In the genomic region with DNA sequence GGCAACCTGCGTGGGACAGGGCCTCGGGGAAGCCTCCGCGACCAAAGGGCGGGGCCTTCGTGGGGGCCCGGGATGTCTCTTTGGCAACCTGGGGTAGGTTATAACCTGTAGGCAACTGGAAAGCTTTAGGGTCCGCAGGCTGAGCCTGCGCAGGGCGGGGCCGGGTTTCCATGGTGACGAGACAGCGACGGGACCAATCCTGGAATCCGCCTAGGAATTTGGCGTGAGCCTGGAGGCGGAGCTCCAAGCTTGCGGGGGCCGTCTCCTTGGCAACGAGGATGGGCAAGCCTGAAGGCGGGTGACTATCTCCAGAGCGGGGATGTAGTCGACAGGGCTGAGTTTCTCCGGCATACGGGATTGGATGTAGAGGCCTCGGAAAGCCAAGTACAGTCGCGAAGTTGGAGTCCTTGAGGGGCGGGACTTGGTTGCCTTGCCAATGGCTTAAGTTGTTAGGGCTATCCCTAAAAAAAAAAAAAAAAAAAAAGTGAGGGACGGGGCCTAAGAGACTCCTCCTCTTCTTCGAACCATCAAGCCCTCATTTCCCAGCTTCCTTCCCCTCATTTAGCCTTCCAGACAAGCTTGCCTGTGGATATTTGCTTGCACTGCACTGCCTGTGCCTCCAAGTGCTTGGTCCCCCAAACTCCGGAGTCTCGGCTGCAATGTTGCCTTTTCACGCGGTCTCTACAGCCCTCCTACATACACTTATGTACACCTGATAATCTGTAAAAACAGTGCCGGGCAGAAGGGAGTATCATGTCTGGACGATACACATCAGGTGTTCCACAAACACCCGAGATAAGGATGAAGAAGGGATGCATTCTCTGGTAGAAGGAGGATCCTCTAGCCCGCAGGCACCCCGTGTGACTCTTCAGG, we compare ENCODE assay signal across 8 mouse cellular contexts. TPM values are rescaled to one million over a fixed set of nuclear protein-coding genes. Genes with fewer than 3 reads are reported as not detected.
A peak's percentile ranks its signal among the peaks of the same experiment; 100 is the strongest.
DNase-seq lines count a peak whose midpoint lies in the region; ATAC-seq and TF ChIP-seq lines count a peak whose summit lies in the region.

No protein-coding gene starts in this region.

- no peak for TF ChIP-seq CTCF in layer of hippocampus, adult 2 months (conservative IDR thresholded peaks at IDR 0.05)
- no peak for TF ChIP-seq CTCF in lung, adult 2 months (IDR thresholded peaks at IDR 0.05; ENCODE audit: insufficient read depth, low read length)

- peak; percentile 87 for ATAC-seq in forebrain, embryonic 15.5 days (replicated peaks)

- H3K36me3 ChIP-seq in forebrain, embryonic 15.5 days, result no peaks in the 10 kb centered on the region

- peak; percentile 67 for DNase-seq in MEL-GATA-1-ER (ENCODE audit: extremely low read depth, low read depth)
- peak; percentile 93 to 97 for DNase-seq in cerebellum, adult 18-20 months
- DNase-seq in heart, postnatal 25 days (ENCODE audit: low spot score), result peak; percentile 87
- DNase-seq in layer of hippocampus, adult 2 months (ENCODE audit: low spot score in 2 of 2), result peak; percentile 96 to 97
- DNase-seq in lung, adult 2 months, result peak; percentile 79
- peak; percentile 95 for DNase-seq in ovary, adult 18-20 months (ENCODE audit: low spot score)
- peak; percentile 69 to 81 for DNase-seq in thymus, postnatal 36 days

- H3K4me1 ChIP-seq in forebrain, embryonic 15.5 days, result peaks cover 44% of the 10 kb centered on the region
- H3K4me1 ChIP-seq in lung, adult 2 months (ENCODE audit: control insufficient read depth, insufficient read depth, low read length), result peaks cover 8% of the 10 kb centered on the region

- intact Hi-C loops in heart, postnatal 25 days (cut with DNase I), result loop anchor here (2.0 kb wide), 1 partner anchor 17 kb away; no protein-coding TSS in a partner anchor

- peak overlapping the region; percentile 86 for H3K4me2 ChIP-seq in forebrain, embryonic 15.5 days (replicated peaks)

- peak overlapping the region; percentile 80 for H3K9ac ChIP-seq in forebrain, embryonic 15.5 days (replicated peaks)

- H3K9me3 ChIP-seq in forebrain, embryonic 15.5 days, result no peaks in the 10 kb centered on the region

- peak overlapping the region; percentile 95 for H3K27ac ChIP-seq in forebrain, embryonic 15.5 days (replicated peaks)
- H3K27ac ChIP-seq in layer of hippocampus, adult 2 months, result peak overlapping the region; percentile 97

- no peak for TF ChIP-seq POLR2A in lung, adult 2 months (IDR thresholded peaks at IDR 0.05; ENCODE audit: borderline replicate concordance, extremely low read depth, low read depth, low read length)

- 10% methylated on average over 40 of the region's 40 CpGs for WGBS in forebrain, embryonic 15.5 days
- 9% methylated on average over 40 of the region's 40 CpGs for WGBS in lung, adult 2 months

- H3K4me3 ChIP-seq in forebrain, embryonic 15.5 days, result peak overlapping the region; percentile 64
- H3K4me3 ChIP-seq in layer of hippocampus, adult 2 months, result peak overlapping the region; percentile 94
- peak overlapping the region; percentile 94 for H3K4me3 ChIP-seq in lung, adult 2 months (replicated peaks; ENCODE audit: extremely low read depth, low read depth, low read length)

- H3K27me3 ChIP-seq in forebrain, embryonic 15.5 days, result no peaks in the 10 kb centered on the region

RNA-seq across cellular contexts. Expression of a gene that starts 0.9 kb away (rescaled TPM):
- 94.9 and 108 TPM in 2 replicates for polyA plus RNA-seq in forebrain, embryonic 15.5 days (2015; fragmentation: Nextera tagmentation; extraction: Ambion mirVana)
- 10 to 100 TPM; 21.2 to 22.8 TPM for total RNA-seq in heart, postnatal 25 days (2021)
- total RNA-seq in layer of hippocampus, adult 2 months (2021), result 10 to 100 TPM; 85.0 to 88.3 TPM
- polyA plus RNA-seq in lung, adult 2 months (2012; rRNA removed), result 103 and 134 TPM in 2 replicates

RNA-seq across cellular contexts. Expression of a gene that starts 9.5 kb away (rescaled TPM):
- polyA plus RNA-seq in forebrain, embryonic 15.5 days (2015; fragmentation: Nextera tagmentation; extraction: Ambion mirVana), result 0.83 and 0.84 TPM in 2 replicates
- total RNA-seq in heart, postnatal 25 days (2021), result 1 to 10 TPM; 2.9 to 4.2 TPM
- 1 to 10 TPM; 2.5 to 2.7 TPM for total RNA-seq in layer of hippocampus, adult 2 months (2021)
- polyA plus RNA-seq in lung, adult 2 months (2012; rRNA removed), result 65.8 and 72.7 TPM in 2 replicates

RNA-seq across cellular contexts. Expression of a gene that starts 12.7 kb away (rescaled TPM):
- polyA plus RNA-seq in forebrain, embryonic 15.5 days (2015; fragmentation: Nextera tagmentation; extraction: Ambion mirVana), result 0.69 and 0.72 TPM in 2 replicates
- not detected for total RNA-seq in heart, postnatal 25 days (2021)
- 1 to 10 TPM; 1.9 to 2.8 TPM for total RNA-seq in layer of hippocampus, adult 2 months (2021)
- polyA plus RNA-seq in lung, adult 2 months (2012; rRNA removed), result 0.10 and 1.0 TPM in 2 replicates

RNA-seq across cellular contexts. Expression of a gene that starts 21.2 kb away (rescaled TPM):
- polyA plus RNA-seq in forebrain, embryonic 15.5 days (2015; fragmentation: Nextera tagmentation; extraction: Ambion mirVana), result 43.7 and 44.0 TPM in 2 replicates
- 10 to 100 TPM; 37.0 to 38.6 TPM for total RNA-seq in heart, postnatal 25 days (2021)
- 10 to 100 TPM; 44.5 to 50.6 TPM for total RNA-seq in layer of hippocampus, adult 2 months (2021)
- polyA plus RNA-seq in lung, adult 2 months (2012; rRNA removed), result 42.0 and 46.2 TPM in 2 replicates

RNA-seq across cellular contexts. Expression of a gene that starts 23.2 kb away (rescaled TPM):
- 0.25 and 0.43 TPM in 2 replicates for polyA plus RNA-seq in forebrain, embryonic 15.5 days (2015; fragmentation: Nextera tagmentation; extraction: Ambion mirVana)
- not detected for total RNA-seq in heart, postnatal 25 days (2021)
- total RNA-seq in layer of hippocampus, adult 2 months (2021), result under 1 TPM; 0.26 to 0.37 TPM
- 0.20 TPM in 1 of 2 replicates, not detected in the other for polyA plus RNA-seq in lung, adult 2 months (2012; rRNA removed)

Comparison
In these comparisons a context has a peak if more than half of its experiments do, and no peak if none do; other contexts are left out.
1. Peak in every context shown above with its lines: DNase-seq, ATAC-seq, H3K4me3 ChIP-seq and H3K27ac ChIP-seq.